Mouse (Mus musculus): ENCODE data around the gene Hoxd11.

GRCm38 (mm10) chr2:74688795-74689573 is 9.6 kb downstream of the Hoxd11 start:
- TF ChIP-seq CTCF (conservative IDR thresholded peaks at IDR 0.05; ENCODE audit: low read length) (no peak), NANOG (IDR thresholded peaks at IDR 0.05; ENCODE audit: borderline replicate concordance, low read length) (no peak)

Data from E14TG2a.4 (cell line).